Mouse (Mus musculus) neural tube, embryonic 14.5 days (tissue): Measurements from ENCODE around the gene Cd101. TPM values are rescaled to one million over a fixed set of nuclear protein-coding genes. Genes with fewer than 3 reads are reported as not detected.

ENCODE experiments used
- ATAC-seq: fragments of 200-750 bp; cut with Nextera tagmentation; 2 replicates; pipeline ENCODE4 v1.8.0; 2017; ENCODE audit warnings: low read depth, mild to moderate bottlenecking, moderate TSS enrichment, moderate library complexity
- H3K27ac ChIP-seq: fragments of 300-500 bp; sonication (generic); 2 replicates; pipeline ENCODE4 v1.5.1; 2014; ENCODE audit warnings: low read depth, mild to moderate bottlenecking, control low read depth, low read length, moderate library complexity, mixed read lengths
- H3K27me3 ChIP-seq: fragments of 300-500 bp; sonication (generic); 2 replicates; pipeline ENCODE4 v1.6.1; 2014; ENCODE audit warnings: low read length; ENCODE audit not compliant: control insufficient read depth, insufficient read depth
- H3K36me3 ChIP-seq: fragments of 300-500 bp; sonication (generic); 2 replicates; pipeline ENCODE4 v1.6.1; 2014; ENCODE audit warnings: low read length, mixed read lengths; ENCODE audit not compliant: control insufficient read depth, insufficient read depth
- H3K4me1 ChIP-seq: fragments of 300-500 bp; sonication (generic); 2 replicates; pipeline ENCODE4 v1.6.1; 2014; ENCODE audit warnings: low read length; ENCODE audit not compliant: control insufficient read depth, insufficient read depth
- H3K4me2 ChIP-seq: fragments of 300-500 bp; sonication (generic); 2 replicates; pipeline ENCODE4 v1.6.1; 2014; ENCODE audit warnings: mild to moderate bottlenecking, low read depth, low read length, control low read depth
- H3K4me3 ChIP-seq: fragments of 300-500 bp; sonication (generic); 2 replicates; pipeline ENCODE4 v1.5.1; 2014; ENCODE audit warnings: low read depth, low read length, control low read depth, mixed read lengths
- H3K9ac ChIP-seq: fragments of 300-500 bp; sonication (generic); replicated peaks from 2 replicates; pipeline ENCODE4 v1.6.1; 2014; ENCODE audit warnings: low read depth, mild to moderate bottlenecking, control low read depth, low read length, mixed read lengths
- H3K9me3 ChIP-seq: fragments of 300-500 bp; sonication (generic); 2 replicates; pipeline ENCODE4 v1.6.1; 2016; ENCODE audit warnings: low read length; ENCODE audit not compliant: control insufficient read depth
- WGBS: fragments of 180-500 bp; shearing (Covaris S2); extraction: QIAGEN DNeasy Blood & Tissue Kit; methylation state at CpG from one replicate; pipeline ENCODE4 v1.1.7; 2014; 5-methylcytosine and 5-hydroxymethylcytosine counted together
- polyA plus RNA-seq: library from polyadenylated mRNA; unstranded; fragments of >200 nt; fragmentation: Nextera tagmentation; extraction: Ambion mirVana; gene quantifications from 2 replicates; pipeline ENCODE4 v1.2.1, GENCODE M21; 2014

Cd101 gene
- polyA plus RNA-seq, 1 experiment from 2014 or later: 0.09 TPM

- no peak overlapping the region for H3K27ac ChIP-seq
- WGBS: 67% methylated on average over 7 of the region's 7 CpGs
- H3K27me3 ChIP-seq: no peaks in the 10 kb centered on the region
- H3K9ac ChIP-seq: no peak overlapping the region
- no peak for ATAC-seq
- H3K4me3 ChIP-seq: no peak overlapping the region
- H3K4me2 ChIP-seq: no peak overlapping the region
- no peaks in the 10 kb centered on the region for H3K36me3 ChIP-seq
- H3K9me3 ChIP-seq: no peaks in the 10 kb centered on the region
- no peaks in the 10 kb centered on the region for H3K4me1 ChIP-seq
Observed at GRCm38 (mm10) chr3:101031456-101032142, 2.2 kb upstream of the Cd101 start.

GRCm38 (mm10) chr3:101030630-101031029 lies 1.3 kb upstream of the Cd101 start:
- no peaks in the 10 kb centered on the region for H3K9me3 ChIP-seq
- H3K4me1 ChIP-seq: no peaks in the 10 kb centered on the region
- WGBS: 96% methylated on average over 1 of the region's 1 CpGs
- no peak overlapping the region for H3K4me2 ChIP-seq
- no peak for ATAC-seq
- H3K36me3 ChIP-seq: no peaks in the 10 kb centered on the region
- H3K9ac ChIP-seq: no peak overlapping the region
- no peak overlapping the region for H3K27ac ChIP-seq
- H3K4me3 ChIP-seq: no peak overlapping the region
- H3K27me3 ChIP-seq: no peaks in the 10 kb centered on the region

- no peak overlapping the region for H3K4me2 ChIP-seq
- no peak overlapping the region for H3K4me3 ChIP-seq
- H3K9me3 ChIP-seq: no peaks in the 10 kb centered on the region
- H3K27ac ChIP-seq: no peak overlapping the region
- 78% methylated on average over 1 of the region's 1 CpGs for WGBS
- H3K9ac ChIP-seq: no peak overlapping the region
- ATAC-seq: no peak
- no peaks in the 10 kb centered on the region for H3K4me1 ChIP-seq
- H3K27me3 ChIP-seq: no peaks in the 10 kb centered on the region
- no peaks in the 10 kb centered on the region for H3K36me3 ChIP-seq
Observed at GRCm38 (mm10) chr3:101026741-101027140, 2.6 kb downstream of the Cd101 start.

GRCm38 (mm10) chr3:101022967-101023366 lies 6.4 kb downstream of the Cd101 start:
- no peaks in the 10 kb centered on the region for H3K4me1 ChIP-seq
- no peak overlapping the region for H3K27ac ChIP-seq
- no peak overlapping the region for H3K9ac ChIP-seq
- WGBS: 94% methylated on average over 6 of the region's 6 CpGs
- no peak overlapping the region for H3K4me3 ChIP-seq
- H3K9me3 ChIP-seq: no peaks in the 10 kb centered on the region
- no peaks in the 10 kb centered on the region for H3K27me3 ChIP-seq
- H3K4me2 ChIP-seq: no peak overlapping the region
- no peaks in the 10 kb centered on the region for H3K36me3 ChIP-seq
- ATAC-seq: no peak

- H3K9me3 ChIP-seq: no peaks in the 10 kb centered on the region
Observed at GRCm38 (mm10) chr3:101021481-101022051, 7.8 kb downstream of the Cd101 start.

GRCm38 (mm10) chr3:101021073-101021472 lies 8.3 kb downstream of the Cd101 start:
- no peaks in the 10 kb centered on the region for H3K4me1 ChIP-seq
- no peak overlapping the region for H3K9ac ChIP-seq
- no peaks in the 10 kb centered on the region for H3K36me3 ChIP-seq
- no peak overlapping the region for H3K4me3 ChIP-seq
- no peak for ATAC-seq
- H3K27me3 ChIP-seq: no peaks in the 10 kb centered on the region
- H3K27ac ChIP-seq: no peak overlapping the region
- H3K4me2 ChIP-seq: no peak overlapping the region
- 87% methylated on average over 5 of the region's 5 CpGs for WGBS
- no peaks in the 10 kb centered on the region for H3K9me3 ChIP-seq

More at GRCm38 (mm10) chr3:101021481-101022051, 7.8 kb downstream of the Cd101 start:
- Histone ChIP-seq H3K4me2 (no peak overlapping the region), H3K4me1 (no peaks in the 10 kb centered on the region), H3K36me3 (no peaks in the 10 kb centered on the region), H3K27ac (no peak overlapping the region), H3K27me3 (no peaks in the 10 kb centered on the region), H3K9ac (no peak overlapping the region), H3K4me3 (no peak overlapping the region)
- no peak for ATAC-seq
- 78% methylated on average over 8 of the region's 8 CpGs for WGBS

- Histone ChIP-seq H3K9ac (no peak overlapping the region), H3K27me3 (no peaks in the 10 kb centered on the region), H3K27ac (no peak overlapping the region), H3K4me2 (no peak overlapping the region), H3K9me3 (no peaks in the 10 kb centered on the region), H3K4me1 (peaks cover 4% of the 10 kb centered on the region; the same call in 1 of the 2 replicates), H3K36me3 (no peaks in the 10 kb centered on the region), H3K4me3 (no peak overlapping the region)
- WGBS: 86% methylated on average over 6 of the region's 6 CpGs
- ATAC-seq: no peak
Observed at GRCm38 (mm10) chr3:101018494-101018893, 10.9 kb downstream of the Cd101 start.

GRCm38 (mm10) chr3:101016050-101016449 lies 13.3 kb downstream of the Cd101 start:
- Histone ChIP-seq H3K4me1 (peaks cover 4% of the 10 kb centered on the region; the same call in 1 of the 2 replicates), H3K4me3 (no peak overlapping the region), H3K27me3 (no peaks in the 10 kb centered on the region), H3K27ac (no peak overlapping the region), H3K9me3 (no peaks in the 10 kb centered on the region), H3K36me3 (no peaks in the 10 kb centered on the region), H3K9ac (no peak overlapping the region), H3K4me2 (no peak overlapping the region)
- ATAC-seq: no peak
- WGBS: 87% methylated on average over 7 of the region's 7 CpGs

- H3K27ac ChIP-seq: no peak overlapping the region
- no peaks in the 10 kb centered on the region for H3K36me3 ChIP-seq
- 65% methylated on average over 4 of the region's 4 CpGs for WGBS
- no peak for ATAC-seq
- H3K27me3 ChIP-seq: no peaks in the 10 kb centered on the region
- H3K9me3 ChIP-seq: no peaks in the 10 kb centered on the region
- no peak overlapping the region for H3K4me2 ChIP-seq
- H3K4me1 ChIP-seq: peaks cover 4% of the 10 kb centered on the region; the same call in 1 of the 2 replicates
- no peak overlapping the region for H3K9ac ChIP-seq
- H3K4me3 ChIP-seq: no peak overlapping the region
Observed at GRCm38 (mm10) chr3:101015254-101015653, 14.1 kb downstream of the Cd101 start.
